Mouse (Mus musculus) gastrocnemius, postnatal 25 days (tissue): Measurements from ENCODE around the gene Mrpl19. TPM values are rescaled to one million over a fixed set of nuclear protein-coding genes. Genes with fewer than 3 reads are reported as not detected.

Source experiments
- DNase-seq: peaks from one replicate; pipeline ENCODE4 v3.0.0; 2022
- long read RNA-seq, 2 experiments: library from polyadenylated mRNA; stranded (forward); transcript quantifications; one replicate each; pipeline ENCODE4 v2.0.0; 2021
- total RNA-seq, 2 experiments: library from RNA; stranded (reverse); gene quantifications; 1 replicate in 1 of 2; 2 replicates in 1 of 2; pipeline ENCODE4 v1.2.3; 2021

Gene Mrpl19
- total RNA-seq = 10 to 100 TPM; 21.0 to 22.6 TPM
- long read RNA-seq, experiment 1, full-length matches to known transcripts = 28 of 35 reads
- long read RNA-seq, experiment 1, partial matches to known transcripts = 0 of 35 reads
- long read RNA-seq, experiment 1, other reads (novel, unspliced or antisense) = 7 of 35 reads
- long read RNA-seq, experiment 2, full-length matches to known transcripts = 20 of 23 reads
- long read RNA-seq, experiment 2, partial matches to known transcripts = 1 of 23 reads
- long read RNA-seq, experiment 2, other reads (novel, unspliced or antisense) = 2 of 23 reads

DNA sequence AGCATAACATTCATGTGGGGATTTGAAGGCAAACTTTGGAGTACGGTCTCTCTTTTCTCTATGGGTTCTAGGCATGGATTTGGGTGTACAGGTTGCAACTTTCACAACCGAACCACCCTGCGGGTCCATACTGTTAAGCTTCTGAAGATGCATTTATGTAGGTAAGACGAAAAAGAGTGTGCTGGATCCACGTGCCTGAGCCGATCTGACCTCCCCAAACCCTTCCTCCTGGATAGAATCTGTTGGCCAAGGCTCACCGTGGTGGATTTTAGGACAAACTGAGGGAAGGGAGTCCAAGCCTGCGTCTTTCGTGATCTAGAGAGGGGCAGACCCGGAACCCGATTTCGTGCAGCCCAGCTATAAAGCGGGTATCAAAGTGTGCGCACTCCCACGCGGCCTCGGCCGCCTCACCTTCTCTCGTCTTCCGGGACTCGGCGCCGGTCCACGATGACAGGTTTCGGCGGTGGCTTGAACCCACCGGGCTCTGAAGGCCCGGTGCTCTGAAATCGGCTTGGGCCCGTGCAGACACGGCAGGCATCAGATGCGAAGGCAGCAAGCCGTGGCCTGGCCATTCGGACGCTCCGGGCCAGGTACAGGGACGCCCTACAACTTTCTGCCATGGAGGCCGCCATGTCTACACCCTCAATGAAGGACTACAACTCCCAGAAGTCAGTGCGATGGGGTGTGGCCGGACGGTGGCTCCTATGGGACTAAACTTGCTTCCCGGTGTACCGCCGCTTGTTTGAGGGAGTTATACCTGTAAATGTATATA lies at the start of gene Mrpl19:
Gene Mrpl19 (minus strand): TSS at position 663 of the 772 bp plus-strand sequence.
- peak; percentile 87 for DNase-seq

DNA sequence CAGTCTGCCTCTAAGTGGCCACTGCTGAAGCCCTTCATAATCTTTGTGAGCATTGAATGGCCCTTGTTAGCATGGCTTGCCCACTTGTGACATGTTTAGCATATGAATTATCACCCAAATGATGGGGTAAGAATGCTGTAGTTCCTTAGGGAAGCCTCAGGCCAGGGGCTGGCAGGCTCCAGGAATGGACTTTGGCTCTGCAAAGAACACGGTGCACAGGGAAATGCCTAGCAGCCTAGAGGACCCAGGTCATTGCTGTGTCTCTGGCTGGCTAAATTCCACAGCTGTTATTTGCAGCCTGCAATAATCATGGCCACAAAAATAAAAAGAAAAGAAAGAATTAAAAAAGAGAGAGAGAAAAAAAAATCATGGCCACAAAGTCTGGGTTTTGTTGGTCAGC lies 46.6 kb upstream of the Mrpl19 start:
- no peak for DNase-seq

DNA sequence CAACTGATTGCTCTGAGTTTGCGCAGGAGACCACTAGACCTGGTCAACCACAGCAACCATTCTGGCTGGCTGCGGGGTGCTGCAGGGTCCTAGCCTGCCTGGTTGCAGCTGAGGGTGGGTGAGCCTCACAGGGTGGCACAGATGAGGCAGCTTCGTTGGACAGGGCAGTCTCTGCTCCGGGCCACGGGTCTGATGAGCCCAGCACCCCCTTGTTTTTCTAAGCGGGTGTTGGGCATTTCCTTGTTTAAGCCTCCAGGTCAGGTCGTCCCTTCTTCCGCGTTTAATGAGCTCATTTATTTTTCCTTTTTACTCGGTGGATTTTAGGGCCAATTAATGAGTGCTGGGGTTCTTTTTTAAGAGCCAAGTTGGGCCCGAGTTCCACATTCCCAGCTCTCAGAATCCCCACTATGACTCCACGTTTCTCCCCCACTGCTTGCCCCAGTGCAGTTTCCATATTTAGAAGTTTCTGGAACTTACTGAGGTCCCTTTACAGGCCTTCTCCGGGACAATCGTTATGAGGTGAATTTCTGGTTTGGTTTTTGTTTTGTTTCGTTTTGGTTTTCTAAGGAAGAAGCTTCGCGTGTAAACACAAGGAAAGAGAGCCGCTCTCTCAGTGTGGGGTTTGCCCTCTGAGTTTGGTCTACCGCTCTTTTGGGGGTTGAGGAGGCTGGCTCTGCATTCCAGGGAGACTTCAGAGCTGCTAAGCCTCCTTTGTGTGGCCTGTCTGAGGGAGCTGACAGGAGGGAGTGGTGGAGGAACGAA lies 24.5 kb upstream of the Mrpl19 start:
- no peak for DNase-seq

DNA sequence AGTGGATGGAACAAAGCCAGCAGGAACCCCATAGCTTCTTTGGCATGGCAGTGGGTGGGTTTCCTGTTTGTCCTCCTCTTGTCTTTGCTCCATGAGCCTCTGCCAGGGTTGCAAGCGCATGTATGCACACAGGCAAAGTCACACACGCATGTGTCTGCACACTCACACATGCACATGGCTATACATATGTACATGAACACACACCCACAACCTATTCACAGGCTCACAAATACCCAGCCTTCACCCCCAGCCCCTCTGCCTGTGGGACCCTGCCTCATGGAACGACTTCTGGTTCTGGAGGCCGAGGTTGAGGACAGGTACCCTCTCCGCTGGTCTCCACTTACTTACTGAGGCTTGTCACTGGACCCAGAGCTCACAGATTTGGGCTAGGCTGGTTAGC lies 22.6 kb upstream of the Mrpl19 start:
- no peak for DNase-seq

DNA sequence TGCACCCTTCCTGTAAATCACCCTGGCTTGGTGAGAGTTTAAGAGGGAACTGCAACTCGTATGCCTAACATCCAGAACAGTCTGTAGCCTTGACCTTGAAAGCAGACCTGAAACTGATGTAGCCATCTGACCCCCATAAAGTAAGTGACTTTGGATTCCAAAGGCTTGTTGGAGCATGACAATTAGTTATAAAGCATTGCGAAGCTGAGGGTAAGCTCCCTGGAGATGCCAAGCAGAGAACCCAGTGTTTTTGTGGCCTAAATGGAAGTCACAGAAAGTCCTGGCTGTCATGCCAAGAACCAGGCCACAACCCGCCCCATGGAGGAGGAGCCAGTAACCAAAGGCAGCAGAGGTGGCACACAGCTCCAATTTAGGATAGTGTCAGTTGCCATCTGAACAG lies 21.8 kb upstream of the Mrpl19 start:
- no peak for DNase-seq

DNA sequence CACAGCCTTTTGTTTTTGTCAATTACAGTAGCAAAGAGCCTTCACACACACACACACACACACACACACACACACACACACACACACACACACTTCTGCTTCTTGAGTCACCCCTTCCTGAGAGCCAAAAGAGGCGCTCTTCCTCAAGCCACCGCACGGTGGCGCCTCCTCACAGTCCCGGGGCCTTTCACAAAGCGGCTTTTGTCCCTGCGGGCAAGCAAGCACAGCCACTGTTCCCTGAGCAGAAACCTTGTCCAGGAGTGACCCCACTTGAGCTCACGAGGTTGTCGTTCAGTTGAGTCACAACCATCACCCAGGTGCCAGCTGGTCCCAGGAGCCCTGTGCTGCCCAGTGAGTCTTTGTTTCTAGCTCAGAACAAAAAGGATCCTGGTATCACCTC lies 21.3 kb upstream of the Mrpl19 start:
- peak; percentile 38 for DNase-seq

DNA sequence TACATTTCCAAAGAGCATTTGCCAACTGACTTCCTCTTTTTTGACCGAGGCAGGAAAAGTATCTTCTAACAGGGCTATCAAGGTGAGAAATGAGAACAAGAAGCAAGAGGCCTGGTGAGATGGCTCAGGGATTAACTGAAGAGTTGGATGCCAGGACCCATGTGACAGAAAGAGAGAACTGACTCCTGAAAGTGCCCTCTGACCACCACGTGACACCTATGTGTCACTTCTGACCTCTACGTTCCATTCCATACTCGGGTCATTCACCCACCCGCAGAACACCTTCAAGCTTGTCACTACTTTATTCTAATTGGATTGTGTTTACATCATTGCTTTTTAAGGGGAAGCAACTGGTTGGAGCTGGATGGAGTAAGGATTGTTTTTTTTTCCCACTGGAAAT lies 20.8 kb upstream of the Mrpl19 start:
- DNase-seq = no peak

DNA sequence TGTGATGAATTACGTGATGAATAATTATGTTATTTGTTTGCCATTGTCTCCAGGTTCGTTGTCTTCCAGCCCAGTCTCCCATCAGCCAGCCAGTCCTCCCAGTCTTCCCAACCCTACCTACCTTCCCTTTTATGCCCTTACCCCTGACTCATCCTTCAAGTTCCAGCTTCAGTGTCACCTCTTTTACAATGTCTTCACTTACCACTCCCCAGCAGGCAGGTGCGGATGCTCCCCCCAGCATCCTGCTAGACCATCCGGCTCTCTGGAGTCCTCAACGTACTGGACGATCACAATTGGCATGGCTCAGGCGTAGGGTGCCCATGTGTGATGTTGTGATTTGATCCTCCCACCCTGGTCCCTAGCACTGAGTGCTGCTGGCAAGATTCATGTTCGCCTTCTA lies 20.4 kb upstream of the Mrpl19 start:
- DNase-seq = no peak

DNA sequence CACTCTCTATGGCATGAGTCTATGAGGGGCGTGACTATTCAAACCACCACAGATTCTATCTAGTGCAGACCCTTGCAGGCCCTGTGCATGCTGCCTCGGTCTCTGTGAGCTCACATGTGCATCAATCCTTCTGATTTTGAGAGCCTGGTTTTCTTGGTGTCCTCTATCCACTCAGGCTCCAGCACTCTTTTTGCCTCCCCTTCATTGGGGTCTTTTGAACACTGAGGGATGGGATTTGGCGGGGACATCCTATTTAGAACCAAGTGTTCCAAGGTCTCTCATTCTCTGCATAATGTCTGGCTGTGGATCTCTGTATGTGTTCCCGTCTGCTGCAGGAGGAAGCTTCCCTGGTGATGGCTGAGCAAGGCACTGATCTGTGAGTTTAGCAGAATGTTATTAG lies 13.5 kb upstream of the Mrpl19 start:
- no peak for DNase-seq

DNA sequence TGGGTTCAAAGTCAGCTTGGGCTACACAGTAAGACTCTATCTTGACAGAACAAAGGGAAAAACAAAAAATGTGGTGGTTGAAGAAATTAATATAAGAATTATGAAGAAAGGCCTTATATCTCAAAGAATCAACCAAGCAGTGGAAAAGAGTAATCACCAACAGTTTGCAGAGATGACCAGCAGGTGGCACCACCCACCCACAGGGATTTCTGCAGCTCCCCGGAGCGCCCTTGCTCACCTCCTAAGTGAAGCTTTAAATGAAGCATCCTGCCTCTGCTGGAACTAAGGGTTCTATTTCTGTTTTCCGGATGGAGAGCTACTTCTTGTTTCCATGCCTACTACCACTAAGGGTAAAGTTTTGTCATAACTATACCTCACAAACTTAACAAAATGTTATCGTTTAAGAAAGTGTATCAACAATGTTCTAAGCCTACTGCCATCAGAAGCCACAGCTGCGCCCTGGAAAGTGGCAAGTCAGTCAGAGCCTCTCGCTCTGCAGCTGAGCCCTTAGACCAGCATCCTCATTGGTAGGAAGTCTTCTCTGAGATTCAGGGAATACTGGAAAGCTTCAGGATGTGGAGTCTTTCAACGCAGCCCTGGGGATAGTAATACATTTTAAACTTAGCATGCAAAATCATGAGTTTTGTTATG lies 10.3 kb upstream of the Mrpl19 start:
- DNase-seq = peak; percentile 21

DNA sequence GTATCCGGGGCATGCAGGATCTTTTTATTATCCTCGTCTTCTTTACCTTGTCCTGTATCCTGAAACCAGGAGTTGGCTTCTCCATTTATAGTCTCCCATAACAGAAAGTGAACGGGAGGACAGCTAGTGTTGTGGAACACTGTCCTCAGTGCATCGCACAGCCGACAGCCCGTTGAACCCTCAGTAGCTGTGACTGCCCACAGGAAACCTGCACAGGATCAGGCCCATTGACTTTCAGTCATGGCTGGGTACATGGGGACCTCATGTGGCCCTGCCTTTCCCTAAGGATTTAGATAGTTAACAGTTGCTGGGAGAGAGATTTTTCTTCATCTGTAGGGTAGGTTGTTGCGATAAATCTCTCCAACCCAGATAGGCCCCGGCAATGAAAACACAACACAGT lies 6.8 kb upstream of the Mrpl19 start:
- DNase-seq = no peak

DNA sequence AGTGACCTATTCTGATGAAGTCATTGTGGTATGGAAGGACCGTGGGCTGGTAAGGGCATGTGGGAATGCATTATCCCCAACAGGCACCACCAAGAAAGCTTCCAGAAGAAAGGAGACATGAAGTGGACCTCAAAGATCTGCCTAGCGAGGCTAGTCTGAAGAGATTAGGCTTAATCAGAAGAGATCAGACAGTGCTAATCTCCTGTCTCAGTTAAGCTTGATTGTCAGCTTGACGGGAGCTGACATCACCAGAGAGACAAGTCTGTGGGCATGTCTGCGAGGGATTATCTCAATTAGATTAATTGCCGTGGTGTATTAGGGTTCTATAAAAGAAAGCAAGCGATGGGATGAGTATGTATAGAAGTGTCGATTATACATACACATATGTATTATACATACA lies 5.4 kb upstream of the Mrpl19 start:
- no peak for DNase-seq

DNA sequence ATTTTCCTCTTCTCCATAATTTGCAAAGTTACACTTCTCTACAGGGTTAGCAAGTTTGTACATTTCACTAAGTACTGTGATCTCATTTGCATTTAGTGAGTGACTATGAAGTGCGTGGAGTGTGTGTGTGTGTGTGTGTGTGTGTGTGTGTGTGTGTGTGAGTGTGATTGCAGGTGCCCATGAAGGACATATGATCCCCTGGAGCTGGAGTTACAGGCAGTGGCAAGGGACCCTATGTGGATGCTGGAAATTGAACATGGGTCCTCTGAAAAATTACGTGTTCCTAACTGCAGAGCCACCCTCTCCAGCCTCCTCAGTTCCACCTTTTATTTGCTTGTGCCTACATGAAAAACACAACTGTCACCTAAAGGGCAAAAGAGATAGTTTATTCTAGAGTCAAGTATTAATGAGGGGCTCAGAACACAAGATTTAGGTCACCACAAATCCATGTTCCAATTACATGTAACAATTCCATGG lies 348 bp upstream of the Mrpl19 start:
- DNase-seq = no peak

DNA sequence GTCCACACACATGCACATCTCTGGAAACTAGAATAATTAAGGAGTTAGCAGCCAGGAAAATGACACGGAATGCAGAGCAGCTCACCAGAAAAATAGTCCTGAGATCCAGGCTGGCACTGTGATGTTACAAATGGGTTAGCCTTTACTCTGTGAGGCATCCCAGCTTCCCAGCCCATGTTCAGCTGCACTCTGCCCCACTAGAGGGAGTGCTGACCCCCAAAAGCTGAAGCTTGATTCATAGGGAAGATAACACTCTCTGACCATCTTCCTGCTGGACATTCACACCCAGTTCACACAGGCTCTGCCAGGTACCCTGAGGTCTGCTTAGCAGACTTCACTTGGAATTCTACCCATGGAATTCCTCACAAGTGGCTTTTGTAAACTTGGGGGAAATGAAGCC lies 5.5 kb downstream of the Mrpl19 start:
- DNase-seq = no peak

DNA sequence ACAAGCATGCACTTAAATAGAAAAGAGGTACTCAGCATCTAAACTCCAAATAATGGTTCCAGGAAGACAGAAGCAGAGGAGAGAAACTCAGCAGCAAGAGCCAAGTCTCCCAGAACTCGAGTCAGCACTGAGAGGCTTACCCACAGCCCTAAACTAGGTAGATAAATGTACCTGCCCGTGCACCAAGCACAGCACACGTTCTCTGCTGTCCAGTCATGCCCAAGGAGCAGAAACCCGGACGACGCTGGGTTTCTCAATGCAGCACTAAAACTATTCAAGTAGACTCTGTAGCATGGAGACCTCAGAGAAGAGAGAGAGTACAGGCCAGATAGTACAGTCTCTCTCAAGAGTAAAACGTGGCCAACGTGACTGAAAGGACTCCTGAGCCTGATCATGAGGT lies 5.9 kb downstream of the Mrpl19 start:
- no peak for DNase-seq

DNA sequence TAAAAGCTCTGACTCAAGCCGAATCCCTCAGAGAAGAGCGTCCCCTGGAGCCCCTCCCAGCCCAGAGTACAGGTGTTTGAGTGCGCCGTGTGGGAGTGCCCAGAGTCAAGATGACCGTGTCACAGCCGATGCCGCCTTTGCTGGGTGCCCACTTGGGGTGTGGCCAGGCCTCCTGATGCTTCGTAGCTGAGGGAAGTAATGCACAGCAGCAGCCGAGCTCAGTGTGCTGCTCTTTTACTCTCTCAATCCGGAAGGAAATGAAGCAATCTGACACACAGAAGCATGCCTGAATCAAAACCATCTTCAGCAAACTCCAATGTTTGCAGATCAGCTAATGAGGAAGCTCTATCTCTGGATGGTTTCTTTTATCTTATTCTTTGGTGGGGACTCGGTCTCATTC lies 7.8 kb downstream of the Mrpl19 start:
- DNase-seq = no peak

DNA sequence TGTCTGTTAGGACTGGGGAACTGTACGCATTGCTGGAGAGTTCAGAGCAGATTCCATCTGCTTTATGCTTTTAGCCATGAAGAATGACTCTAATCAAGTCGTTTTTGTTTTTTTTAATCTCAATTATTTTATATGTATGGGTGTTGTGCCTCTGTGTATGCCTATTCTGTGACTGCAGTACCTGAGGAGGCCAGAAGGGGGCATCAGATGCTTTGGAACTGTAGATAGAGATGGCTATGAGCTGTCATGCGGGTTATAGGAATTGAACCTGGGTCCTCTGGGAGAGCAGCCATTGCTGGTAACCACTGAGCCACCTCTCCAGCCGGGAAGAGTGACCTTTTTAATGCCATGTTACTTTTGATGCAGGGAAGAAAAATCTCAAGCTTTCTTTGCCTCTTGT lies 9.4 kb downstream of the Mrpl19 start:
- no peak for DNase-seq

DNA sequence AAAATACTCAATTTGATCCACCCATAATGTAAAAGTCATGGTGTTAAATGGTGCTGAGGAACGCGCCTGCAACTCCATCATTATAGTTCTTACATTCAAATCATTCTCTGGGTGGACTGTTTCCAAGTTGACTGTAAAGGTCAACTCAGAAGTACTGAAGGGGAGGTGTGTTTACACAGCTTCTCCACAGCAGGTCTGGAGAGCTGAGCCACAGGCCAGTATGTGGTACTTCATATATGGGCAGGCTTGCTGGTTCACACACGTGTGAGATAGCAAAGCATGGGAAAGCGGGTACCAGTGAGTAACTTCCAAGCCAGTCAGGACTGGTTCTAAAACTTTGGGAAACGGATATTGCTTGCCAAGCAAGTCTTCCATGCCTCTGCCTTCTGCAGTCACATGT lies 10.6 kb downstream of the Mrpl19 start:
- DNase-seq = no peak

DNA sequence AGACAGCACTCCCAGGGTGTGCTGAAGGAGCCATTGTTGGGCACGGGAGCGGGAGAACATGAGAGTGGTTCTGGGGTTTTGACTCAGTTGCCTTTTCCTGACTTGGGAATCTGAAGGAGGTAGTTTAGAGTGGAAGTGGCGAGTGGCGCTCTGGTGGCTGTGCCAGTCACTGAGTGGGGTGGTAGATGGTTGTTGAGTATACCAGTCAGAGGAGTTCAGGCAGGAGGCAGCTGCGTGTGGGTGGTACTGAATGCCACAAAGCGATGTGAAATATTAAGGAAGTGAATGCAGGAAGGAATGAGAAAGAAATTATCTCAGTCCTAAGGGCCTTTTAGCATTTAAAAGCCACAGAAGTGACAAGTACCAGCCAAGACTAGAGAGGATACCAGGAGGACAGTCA lies 18.9 kb downstream of the Mrpl19 start:
- DNase-seq = no peak

DNA sequence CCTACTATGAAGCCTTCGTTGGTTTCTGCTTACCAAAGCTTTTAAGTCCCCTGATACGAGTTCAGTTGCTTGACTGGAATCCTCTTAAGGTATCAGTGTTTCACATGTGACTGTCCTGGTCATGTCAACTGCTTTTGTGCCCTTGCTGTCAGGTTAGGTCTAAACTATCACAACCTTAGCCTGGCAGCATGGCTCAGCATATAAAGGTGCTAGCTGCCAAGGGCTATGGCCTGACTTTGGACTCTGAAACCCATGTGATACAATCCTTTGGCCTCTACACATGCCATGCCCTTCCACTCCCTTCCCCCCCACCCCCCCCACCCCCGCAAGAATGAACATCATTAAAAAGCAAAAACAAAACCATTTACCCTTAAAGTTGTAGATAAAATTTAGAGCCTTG lies 21.3 kb downstream of the Mrpl19 start:
- DNase-seq = no peak

DNA sequence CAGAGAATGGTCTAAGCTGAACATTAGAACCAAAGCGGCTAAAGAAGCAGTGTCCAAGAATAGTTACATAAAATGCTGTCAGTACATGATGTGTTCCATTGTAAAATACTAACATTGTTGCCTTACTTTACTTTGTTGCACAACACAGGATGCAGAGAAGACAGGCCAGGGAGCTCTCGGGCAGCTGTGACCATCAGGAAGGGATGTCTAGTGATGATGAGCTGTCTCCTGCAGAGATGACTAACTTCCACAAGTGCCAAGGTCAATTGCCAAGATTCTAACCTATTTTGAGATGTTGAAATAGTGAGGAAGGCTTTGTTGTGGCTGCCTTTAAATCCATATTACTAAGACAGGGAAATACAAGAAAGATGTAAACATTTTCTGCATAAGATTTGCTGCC lies 22.5 kb downstream of the Mrpl19 start:
- DNase-seq = no peak

DNA sequence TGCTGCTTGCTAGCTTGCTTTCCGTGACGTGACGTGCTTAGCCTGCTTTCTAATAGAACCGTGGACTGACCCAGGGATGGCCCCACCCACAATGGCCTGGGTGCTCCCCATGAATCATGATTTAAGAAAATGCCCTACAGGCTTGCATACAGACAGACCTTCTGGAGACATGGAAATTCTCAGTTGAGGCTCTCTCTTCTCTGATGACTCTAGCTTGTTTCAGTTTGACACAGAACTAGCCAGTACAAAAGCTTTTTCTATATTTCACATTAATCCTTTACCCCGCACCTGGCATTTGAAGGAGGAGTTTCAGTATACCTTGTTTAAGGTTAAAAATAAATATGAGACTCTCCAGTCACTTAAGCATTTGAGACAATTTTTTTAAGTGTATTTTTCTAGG lies 24.0 kb downstream of the Mrpl19 start:
- no peak for DNase-seq

DNA sequence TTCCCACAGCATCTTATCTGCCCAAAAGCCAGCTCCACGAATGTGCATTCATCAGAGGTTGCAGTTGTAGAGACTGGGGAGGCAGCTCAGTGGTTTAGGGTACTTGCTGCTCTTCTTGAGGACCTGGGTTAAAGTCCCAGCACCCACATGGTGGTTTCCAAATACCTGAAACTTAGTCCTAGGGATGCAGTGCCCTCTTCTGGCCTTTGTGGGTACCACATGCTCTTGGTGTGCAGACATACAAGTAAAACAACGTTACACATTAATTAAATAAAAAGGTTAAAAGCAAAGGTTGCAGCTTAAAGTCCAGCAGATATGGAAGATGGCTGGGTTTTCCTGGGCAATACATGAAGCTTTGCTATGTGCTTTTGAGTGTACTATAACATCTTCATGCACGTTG lies 32.5 kb downstream of the Mrpl19 start:
- no peak for DNase-seq
